Mouse (Mus musculus): ENCODE results near the gene Tnnt2.

The Tnnt2 gene

DNA sequence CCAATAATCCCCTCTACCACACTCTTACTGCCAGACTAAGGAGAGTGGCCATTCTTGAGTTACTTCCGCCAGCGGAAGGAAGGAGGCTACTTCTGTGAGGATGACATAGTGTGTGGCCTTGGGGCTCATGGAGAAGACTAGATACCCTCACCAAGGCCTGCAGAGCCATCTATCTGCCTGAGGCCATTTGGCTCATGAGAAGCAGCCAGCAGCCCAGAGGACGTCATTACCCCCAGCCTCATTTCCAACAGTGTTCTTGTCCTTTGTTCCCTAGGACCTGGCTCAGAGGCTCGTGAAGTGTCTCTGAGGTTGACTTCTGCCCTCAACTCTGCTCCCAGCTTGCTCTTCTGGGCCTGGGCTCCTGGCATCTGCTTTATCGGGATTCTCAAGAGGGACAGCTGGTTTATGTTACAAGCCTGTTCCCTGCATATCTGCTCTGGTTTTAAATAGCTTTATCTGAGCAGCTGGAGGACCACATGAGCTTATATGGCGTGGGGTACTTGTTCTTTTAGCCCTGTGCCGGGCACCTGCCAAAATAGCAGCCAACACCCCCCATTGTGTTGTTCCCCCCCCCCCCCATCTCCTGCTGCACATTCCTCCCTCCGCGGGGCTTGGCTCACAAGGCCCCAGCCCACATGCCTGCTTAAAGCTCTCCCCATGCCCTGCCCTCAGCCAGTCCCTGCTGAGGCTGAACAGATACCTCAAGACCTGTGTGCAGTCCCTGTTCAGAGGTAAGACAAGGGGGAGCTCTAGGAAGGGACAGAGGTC, at the start of gene Tnnt2:
Tnnt2 (plus strand) TSS at position 639 of the 768 bp plus-strand sequence.
- DNase-seq (ENCODE audit: low spot score in 2 of 2), result no peak

DNA sequence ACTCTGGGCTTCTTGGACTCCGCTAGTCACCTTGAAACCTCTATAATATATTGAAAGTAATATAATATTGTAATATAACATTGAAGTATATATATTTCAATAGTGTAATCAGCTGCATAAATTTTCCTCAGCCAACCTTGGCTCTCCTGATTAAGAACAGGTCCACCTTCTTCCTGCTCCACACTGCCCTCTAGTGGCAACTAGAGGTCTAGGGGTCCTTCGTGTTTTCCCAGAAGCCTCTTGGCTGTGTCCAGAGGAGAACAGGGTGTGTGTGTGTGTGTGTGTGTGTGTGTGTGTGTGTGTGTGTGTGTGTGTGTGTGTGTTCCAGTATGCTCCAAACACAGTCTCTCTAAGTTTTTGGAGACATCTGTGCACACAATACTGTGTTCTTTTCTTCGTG, 48.4 kb upstream of the Tnnt2 start:
- DNase-seq (ENCODE audit: low spot score in 2 of 2), result peak; percentile 59 to 78

DNA sequence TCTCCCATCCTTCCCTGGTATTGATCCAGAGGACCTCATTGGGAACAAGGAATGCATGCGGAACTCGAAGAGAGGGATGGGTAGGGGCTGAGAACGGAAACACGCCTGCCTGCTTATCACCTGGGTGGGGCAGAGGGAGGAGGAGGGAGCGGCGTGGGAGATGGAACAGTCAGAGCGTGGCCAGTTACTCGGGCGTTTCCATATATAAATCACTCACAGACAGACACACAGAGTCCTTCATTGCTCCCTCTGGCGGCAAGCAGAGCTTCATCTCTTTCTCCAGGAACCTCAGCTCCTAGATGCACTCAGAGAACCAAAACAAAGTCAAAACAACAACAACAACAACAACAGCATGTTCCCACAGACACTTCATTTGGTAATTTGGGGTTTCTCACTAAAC, 47.4 kb upstream of the Tnnt2 start:
- DNase-seq (ENCODE audit: low spot score in 2 of 2), result no peak

DNA sequence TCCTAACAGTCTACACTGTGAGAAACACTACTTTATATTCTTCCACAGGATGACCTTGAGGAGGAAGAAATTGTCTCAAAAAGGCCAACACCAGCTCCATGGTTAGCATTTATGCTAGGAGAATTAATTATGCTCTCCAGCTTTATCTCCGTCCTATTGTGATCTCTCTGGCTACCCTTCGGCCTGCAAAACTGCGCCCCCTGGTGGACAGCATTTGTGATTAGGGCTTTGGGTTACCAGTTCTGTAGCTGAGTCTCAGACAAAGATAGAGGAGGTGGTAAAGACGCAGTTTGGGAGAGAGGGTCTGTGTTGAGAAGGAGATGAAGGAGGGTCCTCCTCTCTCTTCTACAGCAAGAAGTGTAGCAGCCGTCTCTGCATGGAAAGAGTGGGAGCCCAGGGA, 46.3 kb upstream of the Tnnt2 start:
- peak; percentile 51 to 76 for DNase-seq (ENCODE audit: low spot score in 2 of 2)

DNA sequence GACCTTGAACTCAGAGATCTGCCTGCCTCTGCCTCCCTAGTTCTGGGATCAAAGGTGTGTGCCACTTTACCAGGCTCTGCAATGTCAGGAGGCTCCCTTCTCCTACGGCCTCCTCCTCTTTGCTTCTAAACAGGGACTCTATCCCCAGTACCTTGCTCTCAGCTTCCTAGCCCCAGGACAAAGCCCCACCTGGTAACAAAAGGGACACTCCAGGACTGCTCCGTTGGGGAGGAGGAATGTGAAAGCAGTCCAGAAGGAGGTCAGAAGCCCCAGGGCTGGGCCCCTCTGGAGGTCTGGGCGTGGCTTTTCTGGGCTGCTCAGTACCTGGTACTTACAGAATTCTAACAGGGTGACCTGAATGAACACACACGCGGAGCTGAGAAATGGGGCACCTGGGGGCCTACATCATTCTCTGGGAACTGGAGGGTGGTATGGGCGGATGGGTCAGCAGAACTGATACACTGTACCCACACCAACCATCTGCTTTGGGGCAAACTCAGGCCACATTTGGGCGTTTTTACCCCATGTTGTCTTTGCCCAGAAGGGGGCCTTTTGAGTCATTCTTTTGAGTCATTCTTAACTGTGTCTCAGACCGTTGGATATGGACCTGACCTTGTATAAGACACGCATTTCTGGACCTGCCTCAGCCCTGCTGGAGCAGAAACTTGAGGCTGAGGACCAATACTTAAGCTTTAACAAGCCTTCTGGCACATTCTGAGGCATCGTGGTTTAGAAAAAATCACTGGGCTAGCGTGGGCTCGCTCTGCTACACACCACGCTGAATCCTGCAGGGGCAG, 43.8 kb upstream of the Tnnt2 start:
- no peak for DNase-seq (ENCODE audit: low spot score in 2 of 2)

DNA sequence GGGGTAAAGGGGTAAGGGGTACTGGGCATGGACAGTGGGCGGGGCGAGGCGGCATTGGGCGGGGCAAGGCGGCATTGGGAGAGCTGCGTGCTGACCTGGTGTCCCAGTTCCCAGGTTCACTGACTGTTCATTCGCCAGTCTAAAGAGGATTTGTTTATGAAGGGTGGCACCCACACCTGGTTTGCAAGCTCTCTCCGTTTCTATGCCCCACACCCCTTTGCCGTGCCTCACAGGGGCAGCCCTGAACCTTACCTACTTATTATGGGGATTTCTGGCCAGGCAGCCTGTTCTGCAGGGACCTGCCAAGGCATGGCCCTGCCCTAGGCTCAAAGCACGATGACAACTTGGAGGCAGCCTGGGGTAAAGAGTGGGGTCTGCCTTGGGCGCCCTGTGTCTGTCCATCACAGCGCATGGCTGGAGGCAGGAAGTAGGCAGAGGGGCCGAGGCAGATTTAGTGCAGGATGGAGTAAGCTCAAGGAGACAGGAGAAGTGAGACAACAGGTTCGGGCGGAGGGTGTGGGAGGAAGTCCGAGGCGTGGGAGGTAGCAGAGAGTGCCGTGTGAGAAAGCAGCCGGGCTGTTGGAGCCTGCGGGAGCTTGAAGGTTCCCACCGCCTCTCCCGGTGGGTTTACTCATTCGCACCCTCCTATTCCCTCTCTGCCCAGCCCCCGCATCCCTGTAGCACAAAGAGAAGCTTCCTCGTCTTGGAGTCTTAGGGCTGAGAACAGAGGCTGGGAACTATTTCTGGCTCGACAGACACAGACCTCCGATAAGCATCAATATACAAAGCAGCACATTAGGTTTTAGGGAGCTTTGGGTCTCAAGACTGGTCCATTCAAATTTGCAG, 42.6 kb upstream of the Tnnt2 start:
- DNase-seq (ENCODE audit: low spot score in 2 of 2), result no peak

DNA sequence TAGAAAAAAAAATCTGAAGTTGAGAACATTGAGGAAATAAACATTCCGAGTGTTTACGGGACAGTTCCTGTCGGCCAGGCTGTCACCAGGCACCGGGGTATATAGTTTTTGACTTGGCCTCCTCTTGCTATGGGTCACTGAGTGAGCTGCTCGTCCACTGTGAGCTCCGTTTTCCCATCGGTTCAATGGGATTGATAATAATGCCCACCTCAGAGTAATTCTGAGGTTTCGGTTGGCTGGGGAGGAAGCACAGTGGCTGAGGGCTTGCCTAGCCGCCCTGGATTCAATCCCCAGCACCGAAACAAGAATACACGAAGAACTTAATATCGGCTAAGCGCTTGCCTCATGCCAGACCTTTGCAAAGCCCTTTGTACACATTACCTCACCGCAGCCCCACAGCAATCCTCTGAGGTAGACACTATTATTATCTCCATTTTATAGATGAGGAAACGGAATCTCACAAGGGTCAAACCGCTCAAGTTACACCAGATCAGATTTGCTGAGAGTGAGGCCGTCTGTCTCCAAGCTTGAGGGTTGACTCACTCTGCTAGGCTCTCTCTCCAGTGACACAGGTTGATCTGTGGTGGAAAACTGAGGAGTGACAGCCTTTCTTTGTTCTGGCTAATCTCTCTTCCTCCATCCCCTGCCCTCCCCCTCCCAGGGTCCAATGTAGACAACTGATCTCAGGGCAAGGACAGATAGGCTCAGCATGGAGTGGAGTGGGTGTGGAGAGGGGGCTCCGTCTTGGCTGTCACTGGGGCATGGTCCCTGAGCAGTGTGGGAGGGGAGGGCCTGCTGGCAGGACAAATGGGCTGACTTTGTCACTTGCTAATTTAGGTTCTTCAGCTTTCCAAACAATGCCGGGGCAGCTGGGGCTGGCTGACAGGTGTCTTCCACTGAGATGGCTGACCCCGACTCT, 41.7 kb upstream of the Tnnt2 start:
- no peak for DNase-seq (ENCODE audit: low spot score in 2 of 2)

DNA sequence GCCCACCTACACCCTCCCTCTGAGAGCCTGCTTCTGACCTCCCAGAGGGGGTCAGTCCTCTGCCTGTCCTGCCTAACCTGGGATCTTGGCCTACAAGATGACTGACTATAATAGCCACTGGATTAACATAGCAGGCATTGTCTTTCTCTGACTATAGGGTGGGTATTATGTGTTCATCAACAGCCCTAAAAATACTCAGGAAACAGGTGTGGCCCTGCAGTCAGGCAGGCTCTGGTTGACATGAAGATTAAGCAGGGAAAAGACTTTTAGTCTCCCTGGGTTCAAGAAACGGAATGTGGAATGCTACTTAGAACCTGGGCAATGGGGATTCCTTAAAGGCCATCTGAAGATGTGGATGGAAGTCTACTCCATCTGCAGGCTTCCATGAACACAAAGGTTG, 37.7 kb upstream of the Tnnt2 start:
- DNase-seq (ENCODE audit: low spot score in 2 of 2), result no peak

DNA sequence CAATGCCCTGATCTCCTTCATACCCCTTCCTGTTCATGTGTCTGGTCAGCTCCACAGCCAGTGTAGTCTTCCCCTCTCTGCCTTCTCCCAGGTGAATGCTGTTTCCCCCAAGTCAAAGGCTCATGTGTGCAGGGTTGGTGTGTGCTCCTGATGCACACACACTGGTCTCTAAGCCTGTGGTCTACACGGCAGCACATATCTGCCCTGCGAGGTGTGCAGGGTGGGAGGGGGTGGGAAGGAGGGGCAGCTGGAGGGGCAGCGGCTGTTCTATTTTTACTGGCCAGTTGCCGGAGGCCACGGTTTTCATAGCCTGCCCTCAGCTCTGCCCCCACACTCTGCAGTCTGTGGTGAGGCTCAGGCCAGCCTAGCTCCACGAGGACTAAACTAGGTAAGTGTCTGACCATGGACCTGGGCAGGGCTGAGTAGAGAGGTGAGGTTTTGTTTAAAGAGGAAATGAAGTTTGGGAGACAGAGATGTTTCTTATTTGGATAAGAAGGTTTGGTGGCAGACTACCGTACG, 37.0 kb upstream of the Tnnt2 start:
- DNase-seq (ENCODE audit: low spot score in 2 of 2), result no peak

DNA sequence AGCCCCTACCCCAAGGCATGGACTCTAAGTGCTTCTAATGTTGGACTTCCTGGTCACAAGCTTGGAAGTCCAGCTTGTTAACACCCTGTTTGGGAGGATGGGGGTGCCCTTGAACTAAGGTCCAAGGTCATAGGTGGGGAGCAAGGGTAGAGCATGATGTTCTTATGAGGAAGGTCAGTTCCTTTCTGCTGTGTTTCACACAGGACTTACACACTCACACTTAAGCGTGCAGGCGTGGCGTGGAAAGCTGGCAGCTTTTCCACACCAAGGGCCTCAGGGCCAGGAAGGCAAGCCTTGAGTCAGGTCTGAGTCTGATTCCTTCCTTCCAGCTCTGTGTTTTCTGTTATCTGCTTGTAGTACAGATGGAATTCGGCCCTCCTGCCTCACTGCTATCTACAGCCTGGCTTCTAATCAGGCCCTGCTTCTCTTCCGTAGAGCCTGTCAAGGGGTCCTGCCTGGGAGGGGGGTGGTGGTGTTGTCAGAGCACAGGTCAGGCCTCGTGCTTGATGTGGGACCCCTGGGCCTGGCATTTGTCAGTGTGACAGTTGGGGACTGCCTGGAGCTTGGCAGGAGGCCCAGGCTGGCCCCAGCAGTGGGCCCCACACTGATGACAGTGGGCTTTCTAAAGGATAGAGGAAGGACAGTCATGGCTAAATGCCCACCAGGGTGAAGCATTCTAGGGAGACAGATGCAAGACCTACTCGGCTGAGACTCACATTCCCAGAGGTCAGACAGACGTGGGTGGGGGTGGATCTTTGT, 35.8 kb upstream of the Tnnt2 start:
- DNase-seq (ENCODE audit: low spot score in 2 of 2), result no peak

DNA sequence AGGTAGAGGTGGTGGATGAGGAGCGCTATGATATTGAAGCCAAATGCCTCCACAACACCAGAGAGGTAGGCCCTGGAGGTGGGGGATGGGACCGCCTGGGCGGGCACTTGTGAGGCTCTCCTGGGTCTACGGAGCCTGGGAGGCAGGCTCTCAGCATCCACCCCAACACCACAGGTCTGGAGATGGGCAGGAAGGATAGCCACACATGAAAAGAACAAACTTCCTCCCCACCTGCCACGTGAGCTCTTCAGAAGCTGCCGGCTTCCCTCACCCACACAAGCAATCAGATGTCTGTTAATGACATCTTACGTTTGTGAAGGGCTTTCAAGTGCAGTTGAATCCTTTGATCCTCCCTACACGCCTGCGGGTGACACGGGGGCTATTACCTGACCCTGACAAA, 28.6 kb upstream of the Tnnt2 start:
- DNase-seq (ENCODE audit: low spot score in 2 of 2), result no peak

DNA sequence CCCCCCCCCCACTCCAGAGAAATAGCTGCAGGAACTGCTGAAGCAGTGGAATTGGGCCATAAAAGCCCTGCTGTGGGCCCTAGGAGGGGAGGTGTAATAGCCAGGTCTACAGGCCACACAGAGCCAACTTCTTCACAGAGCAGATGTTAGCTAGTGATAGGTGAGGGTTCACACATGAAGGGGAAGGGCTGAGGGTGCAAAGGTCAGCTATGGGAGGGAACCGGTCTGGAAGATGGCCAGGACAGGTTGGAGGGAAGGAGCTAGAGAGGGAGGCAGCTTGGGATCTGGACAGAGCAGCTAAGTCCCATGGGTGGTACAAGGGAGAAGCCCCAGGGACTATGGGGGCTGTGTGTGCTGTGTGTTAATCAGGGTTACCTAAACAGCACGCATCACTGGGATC, 26.0 kb upstream of the Tnnt2 start:
- DNase-seq (ENCODE audit: low spot score in 2 of 2), result no peak

DNA sequence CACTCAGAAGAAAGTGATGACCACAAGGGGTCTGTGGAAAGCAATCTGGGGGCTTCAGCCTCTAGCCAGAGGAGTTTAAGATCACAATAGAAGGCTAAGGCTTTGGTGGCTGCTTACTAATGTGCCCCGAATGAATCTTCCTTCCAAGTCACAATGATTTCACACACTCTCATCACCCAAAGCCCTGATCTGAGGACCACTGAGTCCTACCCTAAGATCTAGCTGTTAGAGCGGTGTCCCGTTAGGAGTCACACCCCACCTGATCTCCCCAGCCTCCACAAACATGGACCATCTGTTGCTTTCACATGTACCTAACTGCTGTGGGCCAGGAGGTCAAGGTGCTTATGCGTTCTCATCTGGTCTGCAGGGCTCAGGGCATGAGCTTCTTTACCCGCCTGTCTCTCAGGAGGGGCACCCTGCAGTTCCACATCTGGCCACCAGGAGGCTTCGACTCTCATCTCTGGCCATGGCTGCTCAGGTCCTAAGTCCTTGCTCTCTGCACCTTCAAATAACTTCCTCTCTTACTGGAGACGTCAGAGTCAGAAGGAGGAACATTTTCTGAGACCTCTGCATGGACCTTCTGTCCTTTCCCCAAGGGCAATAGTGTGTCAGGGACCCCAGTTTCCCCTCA, 25.0 kb upstream of the Tnnt2 start:
- DNase-seq (ENCODE audit: low spot score in 2 of 2), result peak; percentile 86 to 87

DNA sequence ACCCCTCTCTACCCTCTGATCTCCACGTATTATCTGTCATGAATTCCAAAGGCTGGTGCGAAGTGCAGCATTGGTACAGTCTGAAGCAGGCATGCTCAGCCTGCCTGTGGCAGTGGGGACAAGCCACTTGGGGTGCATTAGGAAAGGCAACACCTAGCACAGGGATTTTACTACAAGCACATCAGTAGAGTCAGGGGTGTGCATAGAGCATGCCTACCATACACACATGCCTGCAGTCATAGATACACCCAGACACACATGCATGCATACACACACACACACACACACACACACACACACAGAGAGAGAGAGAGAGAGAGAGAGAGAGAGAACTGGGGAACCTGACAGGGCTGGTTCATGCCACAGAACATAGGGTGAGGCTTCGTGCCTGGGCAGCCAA, 23.9 kb upstream of the Tnnt2 start:
- no peak for DNase-seq (ENCODE audit: low spot score in 2 of 2)

DNA sequence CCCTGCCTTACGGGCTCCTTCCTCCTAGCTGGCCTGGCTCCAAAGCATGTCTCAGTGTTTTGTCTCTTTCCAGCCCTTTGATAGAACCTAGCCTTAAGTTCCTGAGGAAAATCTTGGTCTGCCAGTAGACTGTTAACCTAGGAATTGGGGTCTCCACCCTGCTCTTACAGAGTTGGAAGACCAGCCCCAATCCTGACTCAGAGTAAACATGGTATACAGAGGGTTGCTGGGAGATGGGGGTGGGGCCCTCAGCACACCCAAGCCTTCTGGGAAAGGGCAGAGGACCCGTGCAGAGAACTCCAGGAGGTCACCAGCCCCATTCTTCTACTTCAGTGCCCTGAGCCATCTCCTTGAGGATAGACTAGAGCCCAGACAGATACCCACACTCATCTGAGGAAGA, 23.5 kb upstream of the Tnnt2 start:
- no peak for DNase-seq (ENCODE audit: low spot score in 2 of 2)

DNA sequence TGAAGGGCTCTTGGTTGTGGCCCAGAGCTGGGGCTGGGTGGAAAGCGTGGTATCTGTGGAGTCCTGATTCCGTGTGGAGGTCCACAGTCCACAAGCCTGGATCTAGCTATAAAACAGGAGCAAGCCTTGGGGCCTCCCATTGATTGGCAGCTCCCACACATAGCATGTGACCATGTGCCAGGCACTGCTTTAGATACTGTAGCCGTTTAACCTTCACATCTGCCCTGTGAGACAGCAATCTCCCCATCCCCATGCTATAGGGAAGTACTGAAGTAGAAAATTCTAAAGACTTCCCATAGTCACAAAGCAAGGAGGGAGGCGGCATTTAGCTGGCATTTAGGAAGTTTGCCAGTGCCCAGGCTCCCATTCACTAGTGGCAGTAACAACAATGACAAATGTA, 23.1 kb upstream of the Tnnt2 start:
- DNase-seq (ENCODE audit: low spot score in 2 of 2), result no peak

DNA sequence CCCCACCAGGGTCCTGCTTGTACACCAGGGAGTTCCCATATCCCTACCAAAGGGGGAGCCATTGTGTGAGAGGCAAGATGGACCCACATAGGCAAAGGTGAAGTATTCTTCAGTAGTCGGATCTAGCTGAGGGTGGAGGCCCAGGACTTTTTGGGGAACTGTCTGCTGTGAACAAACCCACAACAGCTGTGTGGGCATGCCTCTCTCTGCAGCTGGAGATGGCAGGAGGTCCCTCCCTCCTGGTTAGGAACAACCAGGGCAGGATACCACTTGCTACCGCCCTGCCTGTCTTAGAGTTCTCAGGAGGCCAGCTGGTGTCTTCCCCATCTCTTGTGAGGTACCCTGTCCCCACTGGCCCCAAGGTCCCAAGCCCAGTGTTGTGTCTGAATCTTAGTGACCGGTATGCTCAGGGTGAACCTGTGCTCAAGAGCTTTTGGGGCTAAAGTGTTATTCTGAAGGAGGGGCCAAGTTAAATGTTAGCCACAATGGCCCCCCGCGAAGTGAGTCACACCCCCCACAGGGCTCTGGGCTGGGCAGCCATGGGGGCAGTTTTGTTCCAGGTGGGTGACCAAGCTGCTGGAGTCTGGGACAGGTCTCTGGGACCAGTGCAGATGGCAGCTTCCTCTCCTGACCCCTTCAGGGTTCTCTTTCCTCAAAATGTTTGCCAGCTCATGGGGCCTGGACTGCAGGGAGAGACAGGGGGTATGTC, 22.3 kb upstream of the Tnnt2 start:
- DNase-seq (ENCODE audit: low spot score in 2 of 2), result no peak

DNA sequence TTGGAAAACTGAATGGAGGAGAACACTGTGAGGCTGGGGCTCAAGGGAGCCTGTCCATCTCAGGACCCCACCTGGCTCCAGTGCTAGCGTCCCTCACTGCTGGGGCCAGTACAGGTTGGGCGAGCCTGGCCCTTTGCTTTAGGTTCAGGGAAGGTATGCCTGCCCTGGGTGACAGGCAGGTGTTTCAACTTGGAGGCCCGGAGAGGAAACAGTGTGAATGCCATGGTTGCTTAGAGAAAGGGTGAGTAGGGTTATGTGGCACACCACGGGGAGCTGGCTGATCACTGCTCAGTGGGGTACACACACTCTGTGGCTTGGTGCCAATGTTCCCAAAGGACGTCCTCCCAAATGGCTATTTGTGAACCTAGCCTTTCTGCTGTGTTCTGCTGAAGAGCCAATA, 21.6 kb upstream of the Tnnt2 start:
- DNase-seq (ENCODE audit: low spot score in 2 of 2), result no peak

DNA sequence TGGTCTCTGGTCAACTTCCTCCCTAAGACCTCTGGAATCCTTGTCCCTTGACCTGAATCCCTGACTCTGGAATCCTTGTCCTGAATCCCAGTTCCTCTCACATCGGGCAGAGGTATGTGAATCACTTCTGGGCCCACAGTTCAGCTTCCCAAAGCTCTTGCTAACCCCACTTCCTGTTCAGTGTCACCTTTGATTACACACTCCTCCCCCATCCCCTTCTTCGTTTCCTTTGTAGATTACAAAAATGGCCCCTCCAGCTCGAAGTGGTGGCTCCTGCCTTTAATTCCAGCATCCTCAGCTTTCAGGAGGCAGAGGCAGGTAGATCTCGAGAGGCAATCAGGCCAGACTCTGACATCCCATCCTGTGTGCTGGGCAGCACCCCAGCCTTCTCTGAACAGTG, 18.6 kb upstream of the Tnnt2 start:
- DNase-seq (ENCODE audit: low spot score in 2 of 2), result no peak
